Mouse (Mus musculus): ENCODE data around the gene Ddx42. TPM values are rescaled to one million over a fixed set of nuclear protein-coding genes. Genes with fewer than 3 reads are reported as not detected.
"Not testable (repeated sequence)": the region's sequence is repeated elsewhere in the genome, so short reads cannot be mapped to it uniquely, and the experiment has no call there.

Gene Ddx42
- polyA plus RNA-seq, 1 experiment from 2014 or later, result 66.5 TPM

DNA sequence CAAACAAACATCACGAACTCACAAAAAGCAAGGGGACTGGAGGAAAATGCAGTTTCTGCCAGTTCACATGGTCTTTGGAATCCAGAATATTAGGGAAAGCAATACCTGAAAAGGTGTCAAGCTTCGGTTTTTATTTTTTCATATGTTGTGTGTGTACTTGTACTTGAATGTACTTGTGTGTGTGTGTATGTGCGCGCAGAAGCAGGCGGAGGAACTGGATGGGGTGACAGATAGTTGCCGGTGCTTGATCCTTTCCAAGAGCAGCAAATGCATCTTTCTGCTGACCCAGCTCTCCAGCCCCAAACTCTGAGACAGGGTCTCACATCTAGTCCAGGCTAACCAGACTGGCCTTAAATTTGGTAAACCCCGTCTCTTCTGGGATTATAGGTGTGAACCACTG lies 21.8 kb upstream of the Ddx42 start:
- H3K4me1 ChIP-seq (replicated peaks; ENCODE audit: control insufficient read depth, insufficient read depth, low read length), result peaks cover 5% of the 10 kb centered on the region
- no peak overlapping the region for H3K9ac ChIP-seq (ENCODE audit: low read length)
- WGBS, result 91% methylated on average over 7 of the region's 7 CpGs
- H3K9me3 ChIP-seq (ENCODE audit: control insufficient read depth, low read length), result no peaks in the 10 kb centered on the region
- H3K4me3 ChIP-seq (ENCODE audit: low read depth, low read length), result no peak overlapping the region
- H3K4me2 ChIP-seq (ENCODE audit: low read length), result no peak overlapping the region
- H3K27me3 ChIP-seq (replicated peaks; ENCODE audit: control insufficient read depth, insufficient read depth, low read length), result no peaks in the 10 kb centered on the region
- H3K27ac ChIP-seq (ENCODE audit: low read depth), result no peak overlapping the region
- H3K36me3 ChIP-seq (ENCODE audit: control insufficient read depth, insufficient read depth, low read length), result peaks cover 31% of the 10 kb centered on the region
- ATAC-seq (replicated peaks; ENCODE audit: low FRiP score, low TSS enrichment, low read depth), result no peak
- DNase-seq (ENCODE audit: low spot score), result no peak

- DNase-seq (ENCODE audit: low spot score) (no peak), ATAC-seq (replicated peaks; ENCODE audit: low FRiP score, low TSS enrichment, low read depth) (no peak)
- Histone ChIP-seq H3K27me3 (replicated peaks; ENCODE audit: control insufficient read depth, insufficient read depth, low read length) (no peaks in the 10 kb centered on the region), H3K4me3 (ENCODE audit: low read depth, low read length) (no peak overlapping the region), H3K4me1 (replicated peaks; ENCODE audit: control insufficient read depth, insufficient read depth, low read length) (peaks cover 5% of the 10 kb centered on the region), H3K9me3 (ENCODE audit: control insufficient read depth, low read length) (no peaks in the 10 kb centered on the region), H3K4me2 (ENCODE audit: low read length) (no peak overlapping the region), H3K27ac (ENCODE audit: low read depth) (no peak overlapping the region), H3K36me3 (ENCODE audit: control insufficient read depth, insufficient read depth, low read length) (peaks cover 33% of the 10 kb centered on the region), H3K9ac (ENCODE audit: low read length) (no peak overlapping the region)
These were observed 21.4 kb upstream of the Ddx42 start for GRCm38 (mm10) chr11:106195341-106195740.

DNA sequence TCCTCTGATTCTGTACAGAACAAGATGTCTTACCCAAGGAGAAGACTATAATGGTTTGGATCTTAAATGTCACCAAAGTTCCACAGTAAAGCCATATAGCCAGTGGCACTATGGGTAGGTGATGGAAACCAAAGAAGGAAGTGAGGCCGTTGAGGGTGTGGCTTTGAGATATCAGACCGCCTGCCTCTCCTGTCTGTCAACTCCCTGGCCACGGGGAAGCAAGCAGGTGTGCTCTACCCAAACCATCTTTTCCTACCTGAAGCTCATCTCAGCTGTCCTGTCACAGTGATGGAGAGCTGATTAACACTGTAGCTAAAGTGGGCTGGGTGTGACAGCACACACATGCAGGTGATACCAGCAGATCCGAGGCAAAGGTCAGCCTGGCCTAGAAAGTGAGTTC lies 18.4 kb upstream of the Ddx42 start:
- H3K4me3 ChIP-seq (ENCODE audit: low read depth, low read length), result no peak overlapping the region
- WGBS, result 86% methylated on average over 4 of the region's 4 CpGs
- ATAC-seq (replicated peaks; ENCODE audit: low FRiP score, low TSS enrichment, low read depth), result no peak

DNA sequence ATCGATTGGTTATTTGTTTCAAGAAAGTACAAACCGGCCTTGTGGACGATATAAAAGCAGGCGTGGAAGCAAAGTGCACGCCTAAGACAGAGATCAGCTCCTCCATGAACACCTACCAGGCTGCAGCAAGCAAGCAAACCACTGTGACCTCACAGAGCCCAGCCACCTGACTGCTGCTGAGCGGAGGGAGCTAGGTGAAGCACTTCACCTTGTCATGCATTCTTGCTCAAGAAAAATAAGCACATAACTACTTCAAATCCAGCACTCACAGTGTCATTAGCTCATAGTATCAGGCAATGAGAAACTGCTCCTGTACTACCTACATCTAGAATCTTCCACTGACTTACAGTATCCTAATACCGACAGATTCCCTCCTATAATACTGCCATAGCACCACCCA lies 16.7 kb upstream of the Ddx42 start:
- not testable (repeated sequence) for H3K9me3 ChIP-seq (ENCODE audit: control insufficient read depth, low read length); H3K4me1 ChIP-seq (replicated peaks; ENCODE audit: control insufficient read depth, insufficient read depth, low read length); H3K4me3 ChIP-seq (ENCODE audit: low read depth, low read length); DNase-seq (ENCODE audit: low spot score); H3K27me3 ChIP-seq (replicated peaks; ENCODE audit: control insufficient read depth, insufficient read depth, low read length); H3K27ac ChIP-seq (ENCODE audit: low read depth); H3K9ac ChIP-seq (ENCODE audit: low read length); ATAC-seq (replicated peaks; ENCODE audit: low FRiP score, low TSS enrichment, low read depth); H3K4me2 ChIP-seq (ENCODE audit: low read length)
- peaks cover 77% of the 10 kb centered on the region for H3K36me3 ChIP-seq (ENCODE audit: control insufficient read depth, insufficient read depth, low read length)
- WGBS, result 95% methylated on average over 7 of the region's 7 CpGs

More for the DNA sequence above, 18.4 kb upstream of the Ddx42 start:
- Histone ChIP-seq H3K9me3 (ENCODE audit: control insufficient read depth, low read length) (no peaks in the 10 kb centered on the region), H3K27me3 (replicated peaks; ENCODE audit: control insufficient read depth, insufficient read depth, low read length) (no peaks in the 10 kb centered on the region), H3K9ac (ENCODE audit: low read length) (no peak overlapping the region), H3K36me3 (ENCODE audit: control insufficient read depth, insufficient read depth, low read length) (peaks cover 61% of the 10 kb centered on the region), H3K4me1 (replicated peaks; ENCODE audit: control insufficient read depth, insufficient read depth, low read length) (no peaks in the 10 kb centered on the region), H3K27ac (ENCODE audit: low read depth) (no peak overlapping the region), H3K4me2 (ENCODE audit: low read length) (no peak overlapping the region)
- DNase-seq (ENCODE audit: low spot score), result no peak

DNA sequence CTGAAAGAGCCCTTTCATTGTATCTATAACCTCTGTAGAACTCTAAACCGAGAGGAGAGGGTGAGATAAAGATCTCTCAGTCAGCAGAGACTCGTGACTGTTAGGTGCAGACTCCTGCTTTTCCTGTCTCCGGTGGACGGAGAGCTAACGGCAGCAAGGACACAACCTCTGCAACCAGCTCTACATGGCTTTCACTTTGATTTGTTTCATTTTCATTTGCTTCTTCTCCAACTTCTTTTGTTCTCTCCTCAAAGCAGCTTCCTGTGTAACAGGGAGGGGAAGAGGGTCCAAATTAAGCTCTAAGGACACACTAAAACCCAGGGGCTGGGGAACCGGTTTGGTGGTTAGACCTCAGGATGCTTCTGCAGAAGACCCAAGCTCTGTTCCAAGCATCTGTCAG lies 16.0 kb upstream of the Ddx42 start:
- Histone ChIP-seq H3K27me3 (replicated peaks; ENCODE audit: control insufficient read depth, insufficient read depth, low read length) (no peaks in the 10 kb centered on the region), H3K4me3 (ENCODE audit: low read depth, low read length) (no peak overlapping the region), H3K27ac (ENCODE audit: low read depth) (no peak overlapping the region), H3K9ac (ENCODE audit: low read length) (no peak overlapping the region), H3K4me1 (replicated peaks; ENCODE audit: control insufficient read depth, insufficient read depth, low read length) (no peaks in the 10 kb centered on the region), H3K9me3 (ENCODE audit: control insufficient read depth, low read length) (no peaks in the 10 kb centered on the region), H3K36me3 (ENCODE audit: control insufficient read depth, insufficient read depth, low read length) (peaks cover 84% of the 10 kb centered on the region), H3K4me2 (ENCODE audit: low read length) (no peak overlapping the region)
- WGBS, result 77% methylated on average over 6 of the region's 6 CpGs
- DNase-seq (ENCODE audit: low spot score), result no peak
- ATAC-seq (replicated peaks; ENCODE audit: low FRiP score, low TSS enrichment, low read depth), result no peak

DNA sequence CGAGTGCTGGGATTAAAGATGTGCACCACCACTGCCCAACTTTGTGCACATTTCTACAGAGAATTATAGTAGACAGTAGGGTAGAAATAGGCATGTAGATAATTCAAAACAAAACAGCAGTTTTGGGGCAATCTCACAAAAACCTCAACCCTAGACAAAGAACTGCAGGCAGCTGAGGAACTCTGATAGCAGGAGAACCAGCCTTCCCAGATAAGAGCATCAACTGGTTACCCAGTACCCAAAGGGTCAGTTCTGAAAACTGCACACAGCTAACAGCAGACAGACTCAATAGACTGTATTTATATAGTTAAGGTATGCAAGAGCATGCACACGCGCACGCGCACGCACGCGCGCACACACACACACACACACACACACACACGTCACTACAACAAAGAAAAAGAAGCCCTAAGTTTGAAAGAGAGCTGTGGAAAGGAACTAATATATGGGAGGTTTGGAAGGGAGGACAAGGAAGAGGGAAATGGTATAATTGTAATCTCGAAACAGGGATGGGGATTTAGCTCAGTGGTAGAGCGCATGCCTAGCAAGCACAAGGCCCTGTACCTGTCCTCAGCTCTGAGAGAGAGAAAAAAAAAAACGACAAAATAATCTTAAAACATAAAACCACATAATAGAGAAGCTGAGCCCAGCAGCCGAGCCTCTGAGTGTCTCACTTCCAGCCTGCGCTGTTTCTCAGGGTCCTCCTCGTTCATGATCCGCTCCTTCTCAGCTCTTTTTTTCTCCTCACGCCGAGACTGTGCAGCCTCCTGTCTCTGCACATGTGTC lies 15.2 kb upstream of the Ddx42 start:
- H3K27me3 ChIP-seq (replicated peaks; ENCODE audit: control insufficient read depth, insufficient read depth, low read length), result no peaks in the 10 kb centered on the region
- H3K4me1 ChIP-seq (replicated peaks; ENCODE audit: control insufficient read depth, insufficient read depth, low read length), result no peaks in the 10 kb centered on the region
- H3K9me3 ChIP-seq (ENCODE audit: control insufficient read depth, low read length), result no peaks in the 10 kb centered on the region
- H3K9ac ChIP-seq (ENCODE audit: low read length), result no peak overlapping the region
- no peak overlapping the region for H3K4me2 ChIP-seq (ENCODE audit: low read length)
- no peak for DNase-seq (ENCODE audit: low spot score)
- ATAC-seq (replicated peaks; ENCODE audit: low FRiP score, low TSS enrichment, low read depth), result no peak
- H3K27ac ChIP-seq (ENCODE audit: low read depth), result no peak overlapping the region
- H3K4me3 ChIP-seq (ENCODE audit: low read depth, low read length), result no peak overlapping the region
- 91% methylated on average over 19 of the region's 19 CpGs for WGBS
- H3K36me3 ChIP-seq (ENCODE audit: control insufficient read depth, insufficient read depth, low read length), result peaks cover 88% of the 10 kb centered on the region

GRCm38 (mm10) chr11:106202123-106202465 lies 14.6 kb upstream of the Ddx42 start, which contains the start of gene Strada:
Gene Strada (minus strand): TSS chr11:106202168.
- Histone ChIP-seq H3K4me3 (ENCODE audit: low read depth, low read length) (no peak within 1 kb of the TSS), H3K9me3 (ENCODE audit: control insufficient read depth, low read length) (no peaks in the 10 kb centered on the region), H3K36me3 (ENCODE audit: control insufficient read depth, insufficient read depth, low read length) (peaks cover 88% of the 10 kb centered on the region), H3K27me3 (replicated peaks; ENCODE audit: control insufficient read depth, insufficient read depth, low read length) (no peaks in the 10 kb centered on the region), H3K27ac (ENCODE audit: low read depth) (no peak within 1 kb of the TSS), H3K9ac (ENCODE audit: low read length) (no peak within 1 kb of the TSS), H3K4me1 (replicated peaks; ENCODE audit: control insufficient read depth, insufficient read depth, low read length) (no peaks in the 10 kb centered on the region), H3K4me2 (ENCODE audit: low read length) (no peak within 1 kb of the TSS)
- DNase-seq (ENCODE audit: low spot score), result no peak
- ATAC-seq (replicated peaks; ENCODE audit: low FRiP score, low TSS enrichment, low read depth), result no peak
- WGBS, result 84% methylated on average over 5 of the region's 5 CpGs

DNA sequence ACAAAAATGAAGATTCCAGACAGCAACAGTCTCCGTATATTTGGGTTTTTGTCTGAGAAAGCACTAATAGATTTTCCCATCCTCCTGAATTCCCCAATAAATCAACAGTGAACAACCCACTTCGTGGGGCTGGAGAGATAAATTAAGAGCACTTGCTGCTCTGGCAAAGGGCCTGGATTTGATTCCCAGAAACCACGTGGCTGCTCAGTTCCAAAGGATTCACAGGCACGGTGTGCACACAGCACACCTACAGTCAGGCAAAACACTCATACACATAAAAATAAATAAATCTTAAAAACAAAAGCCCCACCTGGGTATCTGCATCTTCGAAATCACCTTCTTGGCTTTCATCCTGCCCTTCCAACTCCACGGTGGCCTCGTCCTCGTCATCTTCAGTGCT lies 4.0 kb upstream of the Ddx42 start:
- Histone ChIP-seq H3K9me3 (ENCODE audit: control insufficient read depth, low read length) (no peaks in the 10 kb centered on the region), H3K27ac (ENCODE audit: low read depth) (no peak overlapping the region), H3K27me3 (replicated peaks; ENCODE audit: control insufficient read depth, insufficient read depth, low read length) (no peaks in the 10 kb centered on the region), H3K4me1 (replicated peaks; ENCODE audit: control insufficient read depth, insufficient read depth, low read length) (peaks cover 13% of the 10 kb centered on the region), H3K4me3 (ENCODE audit: low read depth, low read length) (no peak overlapping the region), H3K4me2 (ENCODE audit: low read length) (no peak overlapping the region), H3K9ac (ENCODE audit: low read length) (no peak overlapping the region), H3K36me3 (ENCODE audit: control insufficient read depth, insufficient read depth, low read length) (peaks cover 49% of the 10 kb centered on the region)
- ATAC-seq (replicated peaks; ENCODE audit: low FRiP score, low TSS enrichment, low read depth) (no peak), DNase-seq (ENCODE audit: low spot score) (no peak)
- WGBS, result 86% methylated on average over 8 of the region's 8 CpGs

DNA sequence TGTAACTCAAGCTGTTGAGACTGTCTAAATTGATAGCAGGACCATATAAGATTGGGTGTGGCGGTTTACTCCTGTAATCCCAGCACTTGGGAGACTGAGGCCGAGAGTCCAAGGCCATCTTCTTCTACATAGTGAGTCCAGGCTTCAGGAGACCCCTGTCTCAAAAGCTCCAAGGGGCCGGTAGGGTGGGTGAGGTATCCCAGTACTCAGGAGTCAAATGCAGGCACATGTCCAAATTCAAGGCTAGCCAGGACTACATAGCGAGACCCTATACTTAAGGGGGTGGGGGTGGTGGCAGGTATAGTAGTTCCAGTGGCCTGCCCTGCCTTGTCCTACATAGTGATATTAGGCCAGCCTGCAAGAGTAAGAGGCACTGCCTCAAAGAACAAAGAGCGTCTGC lies 1.9 kb upstream of the Ddx42 start:
- 89% methylated on average over 5 of the region's 5 CpGs for WGBS
- peak overlapping the region; percentile 95; the same call in 1 of the 2 replicates for H3K4me3 ChIP-seq (ENCODE audit: low read depth, low read length)
- peaks cover 30% of the 10 kb centered on the region for H3K36me3 ChIP-seq (ENCODE audit: control insufficient read depth, insufficient read depth, low read length)
- no peak overlapping the region for H3K27ac ChIP-seq (ENCODE audit: low read depth)
- peak overlapping the region; percentile 82 for H3K4me2 ChIP-seq (ENCODE audit: low read length)
- DNase-seq (ENCODE audit: low spot score), result no peak
- H3K9me3 ChIP-seq (ENCODE audit: control insufficient read depth, low read length), result no peaks in the 10 kb centered on the region
- ATAC-seq (replicated peaks; ENCODE audit: low FRiP score, low TSS enrichment, low read depth), result no peak
- H3K27me3 ChIP-seq (replicated peaks; ENCODE audit: control insufficient read depth, insufficient read depth, low read length), result no peaks in the 10 kb centered on the region
- H3K4me1 ChIP-seq (replicated peaks; ENCODE audit: control insufficient read depth, insufficient read depth, low read length), result peaks cover 23% of the 10 kb centered on the region
- H3K9ac ChIP-seq (ENCODE audit: low read length), result peak overlapping the region; percentile 97

Measured in intestine, embryonic 14.5 days (tissue).